Mouse (Mus musculus): ENCODE results near the gene Eif3k.

- no peak for TF ChIP-seq POLR2A (IDR thresholded peaks at IDR 0.05; ENCODE audit: borderline replicate concordance, low read depth, low read length)
- TF ChIP-seq CTCF (IDR thresholded peaks at IDR 0.05; ENCODE audit: low read depth, low read length), result no peak
These were observed 11.7 kb upstream of the Eif3k start for GRCm38 (mm10) chr7:28993402-28993801.

Measured in bone marrow macrophage, adult 2 months (primary cell).